Mouse (Mus musculus): ENCODE results near the gene Slc35b4. TPM values are rescaled to one million over a fixed set of nuclear protein-coding genes. Genes with fewer than 3 reads are reported as not detected.

Gene Slc35b4
- total RNA-seq, 2 experiments from 2014 or later, result 7.9 to 8.0 TPM

DNA sequence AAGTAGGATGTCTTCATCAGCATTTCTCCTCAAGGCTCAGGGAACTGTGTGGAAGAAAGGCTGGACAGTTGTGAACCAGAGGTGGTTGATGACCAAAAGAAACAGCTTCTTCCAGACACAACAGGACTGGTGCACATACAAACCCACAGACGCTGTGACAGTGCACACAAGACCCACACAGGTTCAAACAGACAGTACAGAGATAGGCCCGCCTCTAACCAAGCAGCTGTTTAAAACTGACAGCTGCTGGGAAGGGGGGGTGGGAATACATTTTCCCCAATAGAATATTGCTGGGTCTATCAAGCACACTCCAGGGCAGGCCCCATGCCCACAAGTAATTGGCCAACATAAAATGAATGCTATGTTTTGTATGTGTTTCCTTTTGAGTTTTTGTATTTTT, 52.5 kb downstream of the Slc35b4 start:
- no peak for DNase-seq

DNA sequence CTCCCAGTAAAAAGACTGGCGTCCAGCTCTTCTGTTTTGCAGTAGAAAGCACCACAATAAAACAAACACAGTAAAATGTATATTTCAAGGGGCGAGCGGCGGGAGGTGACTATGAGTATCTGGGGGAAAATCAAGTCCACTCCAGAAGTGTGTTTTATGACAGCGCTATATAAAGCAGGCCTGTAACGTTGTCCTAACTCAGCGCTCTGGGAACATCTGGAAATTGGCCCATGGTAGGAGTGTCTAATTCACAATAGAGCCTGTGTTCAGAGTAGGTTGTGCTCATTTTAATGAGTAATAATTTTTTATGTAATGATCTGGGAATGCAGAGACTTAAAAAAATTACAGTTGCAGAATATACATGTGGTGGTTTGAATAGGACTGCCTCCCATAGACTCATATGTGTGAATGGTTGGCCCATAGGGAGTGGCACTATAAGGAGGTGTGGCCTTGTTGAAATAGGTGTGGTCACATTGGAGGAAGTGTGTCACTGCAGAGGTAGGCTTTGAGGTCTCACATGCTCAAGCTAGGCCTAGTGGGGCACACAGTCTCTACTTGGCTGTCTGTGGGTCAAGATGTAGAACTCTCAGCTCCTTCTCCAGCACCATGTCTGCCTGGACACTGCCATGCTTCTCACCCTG, 60.0 kb downstream of the Slc35b4 start:
- DNase-seq, result no peak

DNA sequence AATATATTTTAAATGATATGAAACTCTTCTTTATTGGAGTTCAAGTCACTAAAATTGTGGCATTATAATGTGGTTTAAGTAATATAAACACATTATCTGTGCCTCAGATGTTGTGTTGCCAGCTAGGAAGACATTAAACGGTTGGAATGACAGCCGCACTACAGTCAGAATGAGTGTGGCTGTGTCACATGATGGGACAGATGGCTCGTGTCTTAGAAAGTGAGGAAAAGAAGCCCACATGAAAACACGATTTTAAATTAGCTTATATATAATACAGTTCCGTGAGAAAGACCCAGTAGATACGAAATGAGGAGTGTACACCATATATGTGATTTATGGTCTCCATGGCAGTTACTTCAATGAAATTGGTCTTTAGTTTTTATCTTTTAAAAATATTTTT, 65.5 kb downstream of the Slc35b4 start:
- DNase-seq, result no peak

DNA sequence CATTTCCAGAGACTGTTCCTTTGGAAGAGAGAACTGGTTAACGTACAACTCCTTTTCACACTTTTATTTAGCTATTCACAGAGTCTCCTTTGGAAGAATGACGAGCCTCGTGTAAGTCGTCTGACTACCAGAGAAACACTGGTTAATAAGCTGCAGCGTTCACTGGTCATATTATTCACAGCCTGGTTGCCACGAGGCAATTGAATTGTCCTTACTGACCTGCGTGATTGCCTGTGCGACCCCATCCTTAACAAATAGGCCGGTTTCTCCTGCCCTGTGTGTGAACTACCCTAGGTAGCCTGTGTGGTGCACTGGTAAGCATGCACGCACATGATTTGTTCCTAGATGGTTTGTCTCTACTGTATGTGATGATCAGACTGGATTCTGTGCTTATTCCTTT, 66.3 kb downstream of the Slc35b4 start:
- no peak for DNase-seq

Other genes starting within 250 kb of the Slc35b4 start
- gene Lrguk, start 147.7 kb downstream of the Slc35b4 start, total RNA-seq (2021), result under 1 TPM in 1 of 2 experiments, not detected in 1; 0.05 TPM
- gene Akr1b3, start 140.4 kb upstream of the Slc35b4 start, total RNA-seq (2021), result 100 to 1,000 TPM; 275 to 331 TPM
- gene Akr1b8, start 177.0 kb upstream of the Slc35b4 start, total RNA-seq (2021), result 1 to 10 TPM; 3.1 to 5.0 TPM
- gene Akr1b10, start 207.1 kb upstream of the Slc35b4 start, total RNA-seq (2021), result 10 to 100 TPM; 60.9 to 62.9 TPM
- not detected for gene Akr1b7, start 235.2 kb upstream of the Slc35b4 start, total RNA-seq (2021)